Mouse (Mus musculus): ENCODE measurements around the gene Hils1. TPM values are rescaled to one million over a fixed set of nuclear protein-coding genes. Genes with fewer than 3 reads are reported as not detected.

The Hils1 gene
- total and polyA plus RNA-seq, 3 experiments: not detected

GRCm38 (mm10) chr11:95009629-95010014, 42.2 kb downstream of the Hils1 start, which contains the start of gene Samd14:
Gene Samd14, plus strand, starts transcription at chr11:95009879.
- H3K4me1 ChIP-seq (ENCODE audit: control insufficient read depth in 1 of 2, insufficient read depth in 2 of 2, low read length in 2 of 2): peaks cover 8 to 55% of the 10 kb centered on the region in 2 experiments
- peak; percentile 85 for DNase-seq (ENCODE audit: low read depth, low spot score)
- no peaks in the 10 kb centered on the region for H3K27me3 ChIP-seq (ENCODE audit: control insufficient read depth in 1 of 2, insufficient read depth in 2 of 2, low read length in 2 of 2)
- H3K79me2 ChIP-seq (ENCODE audit: control insufficient read depth, insufficient read depth, low read length, poor library complexity): peaks cover 25% of the 10 kb centered on the region
- peak within 1 kb of the TSS; percentile 91 for H3K9ac ChIP-seq (ENCODE audit: control insufficient read depth, low read depth, low read length, poor library complexity, severe bottlenecking)
- peak within 1 kb of the TSS; percentile 91 for H3K27ac ChIP-seq (ENCODE audit: control insufficient read depth, low read depth, low read length)
- no peaks in the 10 kb centered on the region for H3K9me3 ChIP-seq (replicated peaks; ENCODE audit: insufficient read depth, low read length)
- peaks cover 0 to 39% of the 10 kb centered on the region in 2 experiments; a peak in 3 of 4 replicates for H3K36me3 ChIP-seq (ENCODE audit: control insufficient read depth in 1 of 2, insufficient read depth in 2 of 2, low read length in 2 of 2)
- peak within 1 kb of the TSS; percentile 70 to 80 for H3K4me3 ChIP-seq (ENCODE audit: control insufficient read depth in 1 of 2, insufficient read depth in 1 of 2, low read depth in 2 of 2, low read length in 2 of 2)
- TF ChIP-seq MAX (IDR thresholded peaks at IDR 0.05; ENCODE audit: low read length) (no peak), E2F4 (IDR thresholded peaks at IDR 0.05; ENCODE audit: borderline replicate concordance, low read depth, low read length) (no peak), GATA1 (IDR thresholded peaks at IDR 0.05; ENCODE audit: low read depth, low read length) (no peak), POLR2AphosphoS2 (IDR thresholded peaks at IDR 0.05; ENCODE audit: low read length) (no peak), MEF2A (IDR thresholded peaks at IDR 0.05; ENCODE audit: extremely low read depth, insufficient replicate concordance, low read depth, low read length, poor library complexity, severe bottlenecking) (no peak), SIN3A (IDR thresholded peaks at IDR 0.05; ENCODE audit: low read length) (peak; percentile 78; the same call in 1 of the 2 replicates), SMC3 (IDR thresholded peaks at IDR 0.05; ENCODE audit: low read depth, low read length) (no peak), TCF12 (IDR thresholded peaks at IDR 0.05; ENCODE audit: low read depth, low read length) (peak; percentile 55; the same call in 1 of the 2 replicates), ELF1 (IDR thresholded peaks at IDR 0.05; ENCODE audit: low read depth, low read length) (0 out of 2 replicates have a peak, but pooled peaks have one; percentile 34), BHLHE40 (IDR thresholded peaks at IDR 0.05; ENCODE audit: borderline replicate concordance, low read depth, low read length) (no peak), ZKSCAN1 (IDR thresholded peaks at IDR 0.05; ENCODE audit: low read depth, low read length) (no peak), MYC (IDR thresholded peaks at IDR 0.05; ENCODE audit: low read depth, low read length) (no peak), CHD2 (IDR thresholded peaks at IDR 0.05; ENCODE audit: low read length) (no peak), MYB (IDR thresholded peaks at IDR 0.05; ENCODE audit: low read depth, low read length) (no peak), GABPA (IDR thresholded peaks at IDR 0.05; ENCODE audit: low read depth, low read length) (no peak), USF1 (IDR thresholded peaks at IDR 0.05; ENCODE audit: low read depth, low read length) (no peak), RCOR1 (IDR thresholded peaks at IDR 0.05; ENCODE audit: low read depth, low read length) (no peak), ZNF384 (IDR thresholded peaks at IDR 0.05; ENCODE audit: low read depth, low read length) (no peak), CHD1 (IDR thresholded peaks at IDR 0.05; ENCODE audit: low read depth, low read length) (no peak; the same call in 1 of the 2 replicates), JUND (IDR thresholded peaks at IDR 0.05; ENCODE audit: low read depth, low read length) (no peak), MAZ (IDR thresholded peaks at IDR 0.05; ENCODE audit: low read depth, low read length) (peak; percentile 24; the same call in 1 of the 2 replicates), RAD21 (IDR thresholded peaks at IDR 0.05; ENCODE audit: low read depth, low read length) (no peak), TAL1 (IDR thresholded peaks at IDR 0.05; ENCODE audit: low read length) (no peak), UBTF (IDR thresholded peaks at IDR 0.05; ENCODE audit: borderline replicate concordance, insufficient read depth, low read depth, low read length) (no peak), ZMIZ1 (IDR thresholded peaks at IDR 0.05; ENCODE audit: low read depth, low read length) (no peak; the same call in 1 of the 2 replicates), NRF1 (IDR thresholded peaks at IDR 0.05; ENCODE audit: insufficient read depth, low read depth, low read length, poor library complexity, severe bottlenecking) (peak; percentile 73), EP300 (IDR thresholded peaks at IDR 0.05; ENCODE audit: low read depth in 1 of 2, low read length in 2 of 2) (peak in 1 of 2 experiments; percentile 3; a peak in 1 of 4 replicates), HCFC1 (IDR thresholded peaks at IDR 0.05; ENCODE audit: low read depth, low read length) (peak; percentile 43; the same call in 1 of the 2 replicates), TBP (IDR thresholded peaks at IDR 0.05; ENCODE audit: low read depth, low read length) (peak; percentile 2; the same call in 1 of the 2 replicates), ETS1 (IDR thresholded peaks at IDR 0.05; ENCODE audit: low read depth, low read length) (no peak), NELFE (IDR thresholded peaks at IDR 0.05; ENCODE audit: low read depth, low read length) (peak; percentile 56), MXI1 (IDR thresholded peaks at IDR 0.05; ENCODE audit: low read depth, low read length) (peak; percentile 33), CTCF (IDR thresholded peaks at IDR 0.05 in 2 of 3, conservative IDR thresholded peaks at IDR 0.05 in 1 of 3; ENCODE audit: control insufficient read depth in 1 of 3, insufficient read depth in 1 of 3, low read depth in 2 of 3, low read length in 3 of 3, poor library complexity in 1 of 3, severe bottlenecking in 1 of 3) (no peak), MAFK (IDR thresholded peaks at IDR 0.05; ENCODE audit: borderline replicate concordance, low read depth, low read length) (no peak), POLR2AphosphoS5 (IDR thresholded peaks at IDR 0.05; ENCODE audit: borderline replicate concordance, low read depth, low read length) (no peak), KAT2A (conservative IDR thresholded peaks at IDR 0.05; ENCODE audit: low read depth, low read length) (no peak), POLR2A (IDR thresholded peaks at IDR 0.05; ENCODE audit: control insufficient read depth in 1 of 2, insufficient read depth in 1 of 2, low read depth in 1 of 2, low read length in 2 of 2, poor library complexity in 1 of 2) (peak; percentile 19 to 47; a peak in 1 of 4 replicates)
